Mouse (Mus musculus) forebrain, embryonic 14.5 days (tissue): ENCODE data around the gene Nfe2. TPM values are rescaled to one million over a fixed set of nuclear protein-coding genes. Genes with fewer than 3 reads are reported as not detected.

Experiments
- ATAC-seq: fragments of 200-750 bp; cut with Nextera tagmentation; 2 replicates; pipeline ENCODE4 v1.8.0; 2017; ENCODE audit warnings: mild to moderate bottlenecking, moderate library complexity
- DNase-seq: peaks from one replicate; pipeline ENCODE4 v3.0.0-alpha.2; 2015; ENCODE audit warnings: low spot score
- H3K27ac ChIP-seq: fragments of 300-500 bp; sonication (generic); 2 replicates; pipeline ENCODE4 v1.5.1; 2014; ENCODE audit warnings: low read depth, mild to moderate bottlenecking, control low read depth, low read length, moderate library complexity
- H3K27me3 ChIP-seq: fragments of 300-500 bp; sonication (generic); replicated peaks from 2 replicates; pipeline ENCODE4 v1.6.1; 2014; ENCODE audit warnings: low read length, control low read depth, mixed read lengths; ENCODE audit not compliant: control insufficient read depth, insufficient read depth
- H3K36me3 ChIP-seq: fragments of 300-500 bp; sonication (generic); 2 replicates; pipeline ENCODE4 v1.6.1; 2014; ENCODE audit warnings: low read length, control low read depth; ENCODE audit not compliant: control insufficient read depth, insufficient read depth
- H3K4me1 ChIP-seq: fragments of 300-500 bp; sonication (generic); 2 replicates; pipeline ENCODE4 v1.6.1; 2014; ENCODE audit warnings: antibody characterized with exemption, low read length, control low read depth; ENCODE audit not compliant: control insufficient read depth, insufficient read depth
- H3K4me2 ChIP-seq: fragments of 300-500 bp; sonication (generic); 2 replicates; pipeline ENCODE4 v1.6.1; 2014; ENCODE audit warnings: mild to moderate bottlenecking, control low read depth, low read length
- H3K4me3 ChIP-seq: fragments of 300-500 bp; sonication (generic); 2 replicates; pipeline ENCODE4 v1.5.1; 2014; ENCODE audit warnings: low read depth, low read length, control low read depth
- H3K9ac ChIP-seq: fragments of 300-500 bp; sonication (generic); 2 replicates; pipeline ENCODE4 v1.6.1; 2014; ENCODE audit warnings: mild to moderate bottlenecking, low read length, control low read depth, moderate library complexity
- H3K9me3 ChIP-seq: fragments of 300-500 bp; sonication (generic); replicated peaks from 2 replicates; pipeline ENCODE4 v1.6.1; 2016; ENCODE audit warnings: low read length, control low read depth, mixed read lengths; ENCODE audit not compliant: control insufficient read depth
- WGBS: fragments of 180-500 bp; shearing (Covaris S2); extraction: QIAGEN DNeasy Blood & Tissue Kit; methylation state at CpG from one replicate; pipeline ENCODE4 v1.1.7; 2014; 5-methylcytosine and 5-hydroxymethylcytosine counted together
- polyA plus RNA-seq: library from polyadenylated mRNA; unstranded; fragments of >200 nt; fragmentation: Nextera tagmentation; extraction: Ambion mirVana; gene quantifications from 2 replicates; pipeline ENCODE4 v1.2.1, GENCODE M21; 2014

Nfe2 gene
- polyA plus RNA-seq = 0.42 and 1.1 TPM in 2 replicates

DNA sequence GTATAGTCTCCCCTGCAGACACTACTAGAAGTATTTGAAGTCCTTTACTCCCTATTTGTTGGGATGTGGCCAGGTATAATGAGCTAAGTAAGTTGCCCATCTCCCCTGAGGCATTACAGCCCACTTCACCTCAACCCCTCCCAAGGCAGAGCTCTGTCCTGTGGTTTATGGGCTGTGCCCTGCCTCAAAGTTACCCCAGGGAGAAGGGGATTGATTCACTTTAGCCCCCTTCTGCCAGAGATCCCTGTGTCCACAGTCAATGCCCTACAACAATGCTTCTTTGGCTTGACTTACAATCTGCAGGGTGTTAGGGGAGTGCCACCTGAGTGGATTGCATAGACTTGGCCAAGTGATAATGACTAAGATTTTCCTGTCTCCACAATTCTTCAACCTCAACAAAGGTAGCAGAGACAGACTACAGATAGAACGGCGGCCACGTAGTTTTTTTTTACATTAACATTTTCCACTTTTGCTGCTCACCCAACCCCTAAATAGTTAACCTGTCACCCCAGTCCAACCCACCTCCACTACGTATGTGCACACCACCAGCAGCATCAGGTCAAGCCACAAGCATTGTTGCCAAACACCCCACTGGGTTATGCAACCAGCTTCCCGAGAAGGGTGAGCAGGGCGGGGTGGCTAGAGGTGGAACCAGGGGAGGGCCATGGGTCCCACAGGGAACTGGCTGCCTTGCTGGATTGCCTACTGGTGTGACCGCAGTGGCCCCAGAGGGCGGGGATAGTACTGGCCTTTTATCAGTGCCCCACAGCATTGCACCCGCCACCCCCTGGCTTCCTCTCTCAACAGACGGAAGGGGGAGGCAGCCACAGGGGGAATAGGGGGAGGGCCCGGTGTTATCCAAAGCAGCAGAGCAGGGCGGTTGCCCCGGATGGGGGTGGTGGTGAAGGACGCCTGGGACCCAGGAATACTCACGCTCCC is at the start of gene Nfe2:
Nfe2 (minus strand) TSS at position 614 of the 939 bp plus-strand sequence.
- no peak for DNase-seq
- Histone ChIP-seq H3K36me3 (no peaks in the 10 kb centered on the region), H3K4me1 (peaks cover 4% of the 10 kb centered on the region), H3K27ac (no peak within 1 kb of the TSS), H3K4me3 (no peak within 1 kb of the TSS), H3K4me2 (no peak within 1 kb of the TSS), H3K27me3 (no peaks in the 10 kb centered on the region), H3K9ac (no peak within 1 kb of the TSS), H3K9me3 (no peaks in the 10 kb centered on the region)
- ATAC-seq = no peak
- 16% methylated on average over 15 of the region's 15 CpGs for WGBS

DNA sequence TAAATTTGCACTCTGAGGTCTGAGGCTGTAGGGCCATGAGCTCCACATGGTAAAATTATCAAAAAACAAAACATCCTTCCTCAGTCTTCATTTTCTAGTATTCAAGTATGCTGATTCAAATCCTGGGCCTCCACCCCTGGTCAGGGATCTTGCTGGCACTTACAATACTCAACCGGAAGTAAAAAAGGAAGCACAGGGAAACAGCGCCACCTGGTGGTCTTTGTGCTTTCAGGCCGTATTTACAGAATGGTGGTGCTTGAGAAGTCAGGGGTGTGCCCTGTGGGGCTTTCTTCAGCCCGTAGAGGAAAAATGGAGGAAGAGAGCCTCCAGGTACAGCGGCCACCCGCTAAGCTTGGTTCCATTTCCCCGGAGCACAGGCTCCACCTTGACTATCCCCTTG is 48.9 kb upstream of the Nfe2 start:
- Histone ChIP-seq H3K4me2 (peak overlapping the region; percentile 20; the same call in 1 of the 2 replicates), H3K4me3 (no peak overlapping the region), H3K9ac (peak overlapping the region; percentile 32; the same call in 1 of the 2 replicates), H3K27ac (peak overlapping the region; percentile 35; the same call in 1 of the 2 replicates), H3K36me3 (no peaks in the 10 kb centered on the region), H3K9me3 (no peaks in the 10 kb centered on the region), H3K27me3 (no peaks in the 10 kb centered on the region), H3K4me1 (peaks cover 29% of the 10 kb centered on the region)
- 1% methylated on average over 7 of the region's 7 CpGs for WGBS
- peak; percentile 96 for DNase-seq
- no peak for ATAC-seq

DNA sequence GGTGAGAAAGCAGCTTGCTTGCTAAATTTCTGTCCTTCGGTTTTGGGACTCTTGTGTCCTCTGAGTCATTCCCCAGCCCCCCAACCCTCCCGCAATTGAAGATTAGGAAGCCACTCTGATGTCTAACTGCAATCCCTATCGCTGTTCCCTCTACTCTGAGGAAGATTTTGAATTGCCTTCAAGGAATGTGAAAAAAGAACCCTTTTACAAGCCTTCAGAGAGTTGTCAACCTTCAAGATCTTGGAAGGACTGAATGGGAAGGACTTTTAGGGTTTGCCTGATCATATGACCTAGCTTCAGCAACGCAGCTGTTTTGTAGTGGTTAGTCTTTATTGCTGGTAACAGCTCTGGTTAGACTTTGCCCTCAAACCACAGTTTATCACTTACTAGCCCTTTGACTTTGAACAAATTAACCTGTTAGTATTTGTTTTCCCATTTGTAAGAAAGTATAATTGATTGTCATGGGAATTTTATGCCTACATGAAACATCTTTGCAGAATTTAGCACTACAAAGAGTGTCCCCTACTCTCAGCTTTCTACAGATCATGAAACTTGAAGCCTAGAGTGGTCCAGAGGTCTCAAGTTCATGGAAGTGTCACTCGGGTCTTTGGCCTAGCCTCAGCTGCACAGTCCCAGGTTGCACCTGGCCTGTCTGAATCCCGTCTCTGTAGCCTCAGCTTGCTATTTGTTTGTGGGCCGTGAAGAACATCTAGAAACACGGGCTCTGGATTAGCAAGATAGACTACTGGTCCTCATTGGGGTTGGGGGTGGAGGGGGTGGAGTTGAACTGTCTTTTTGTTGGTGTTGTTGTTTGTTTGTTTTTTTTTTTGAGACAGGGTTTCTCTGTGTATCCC is 47.8 kb upstream of the Nfe2 start:
- Histone ChIP-seq H3K27me3 (no peaks in the 10 kb centered on the region), H3K4me2 (peak overlapping the region; percentile 64), H3K4me1 (peaks cover 39% of the 10 kb centered on the region), H3K36me3 (no peaks in the 10 kb centered on the region), H3K9me3 (no peaks in the 10 kb centered on the region), H3K4me3 (peak overlapping the region; percentile 33), H3K9ac (peak overlapping the region; percentile 77), H3K27ac (peak overlapping the region; percentile 99)
- WGBS = 39% methylated on average over 8 of the region's 8 CpGs
- ATAC-seq (no peak), DNase-seq (peak; percentile 45)

DNA sequence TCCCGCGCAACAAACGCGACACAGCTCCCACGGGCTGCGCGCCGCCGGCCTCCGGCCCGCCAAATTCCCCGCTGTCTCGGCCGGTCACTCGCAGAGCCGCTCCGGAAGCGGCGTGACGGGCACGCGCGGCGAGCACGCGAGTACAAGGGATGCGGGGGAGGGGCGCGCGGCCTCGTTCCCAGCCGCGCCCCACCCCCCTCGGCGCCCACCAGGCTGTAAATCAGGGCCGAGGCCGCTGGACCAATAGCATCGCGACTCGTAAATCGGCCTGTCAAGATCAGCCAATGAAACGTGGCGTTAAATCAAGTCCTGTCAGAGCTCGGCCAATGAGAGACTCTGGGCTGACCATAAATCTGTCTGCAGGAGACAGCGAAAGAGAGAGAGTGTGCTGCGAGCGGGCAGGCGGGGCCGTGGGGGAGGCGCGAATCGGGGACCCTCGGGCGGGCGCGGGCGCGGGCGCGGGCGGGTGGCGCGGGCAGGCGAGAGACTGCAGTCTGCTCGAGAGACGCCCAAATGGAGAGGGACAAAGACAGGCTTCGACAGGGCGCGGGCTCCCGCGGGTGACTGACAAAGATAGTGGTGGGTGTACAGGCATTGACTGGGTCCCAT is 47.0 kb upstream of the Nfe2 start:
- peak overlapping the region; percentile 99 for H3K27ac ChIP-seq
- H3K27me3 ChIP-seq = no peaks in the 10 kb centered on the region
- no peaks in the 10 kb centered on the region for H3K9me3 ChIP-seq
- ATAC-seq (peak; percentile 96), DNase-seq (peak; percentile 100)
- peak overlapping the region; percentile 39 for H3K4me3 ChIP-seq
- H3K4me1 ChIP-seq = peaks cover 48% of the 10 kb centered on the region
- under 1% methylated on average over 69 of the region's 71 CpGs for WGBS
- H3K4me2 ChIP-seq = peak overlapping the region; percentile 87
- no peaks in the 10 kb centered on the region for H3K36me3 ChIP-seq
- H3K9ac ChIP-seq = peak overlapping the region; percentile 82

DNA sequence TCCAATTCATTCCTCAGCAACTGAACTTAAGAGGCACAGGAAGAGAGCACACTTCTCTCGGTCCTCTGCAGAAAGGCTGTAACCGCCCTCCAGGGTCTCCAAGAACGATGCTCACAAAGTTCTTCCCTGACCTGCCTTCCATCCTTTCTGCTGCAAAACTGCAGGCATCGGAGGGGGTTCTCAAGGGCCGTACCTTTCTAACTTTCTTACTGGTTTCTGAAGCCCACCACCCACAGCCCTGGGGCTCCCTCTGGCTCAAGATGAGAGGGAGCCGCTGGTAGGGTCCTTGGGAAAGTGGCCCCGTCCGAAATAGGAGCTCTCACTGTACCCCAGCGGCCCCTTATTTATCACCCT is 46.4 kb upstream of the Nfe2 start:
- H3K4me1 ChIP-seq = peaks cover 53% of the 10 kb centered on the region
- under 1% methylated on average over 9 of the region's 9 CpGs for WGBS
- peak; percentile 4; the same call in 1 of the 2 replicates for ATAC-seq

DNA sequence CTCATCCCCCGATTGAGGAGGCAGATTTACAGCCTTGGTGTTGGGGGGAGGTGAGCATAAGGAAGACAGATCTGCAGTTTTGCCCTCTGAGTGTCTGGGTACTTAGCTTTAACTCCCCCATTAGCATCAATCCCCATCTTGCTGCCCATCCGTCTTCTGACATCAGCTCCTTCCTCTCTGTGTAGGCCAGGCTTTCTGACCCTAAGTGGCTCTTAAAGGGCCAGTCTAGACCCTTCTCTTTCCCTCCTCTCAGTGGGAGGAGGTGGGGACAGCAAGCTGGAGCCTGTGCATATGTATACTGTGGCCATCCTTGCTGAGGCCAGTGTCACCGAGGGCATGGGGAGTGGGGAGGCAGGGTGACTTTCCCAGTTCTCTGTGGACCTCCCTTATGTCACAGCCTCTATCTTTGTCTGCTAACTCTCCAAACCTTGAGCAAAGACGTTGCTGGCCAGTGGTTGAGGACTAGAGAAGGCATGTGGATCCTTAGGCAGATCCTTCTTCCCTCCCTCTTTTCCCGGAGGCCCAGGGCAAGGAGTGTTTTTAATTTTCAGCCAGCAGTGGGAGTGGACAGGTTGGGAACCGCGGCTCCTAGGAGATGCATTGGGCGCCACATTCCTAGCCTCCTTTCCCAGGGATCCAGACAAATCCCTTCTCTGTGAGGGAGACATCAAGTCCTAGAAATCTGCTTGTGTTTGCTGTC is 45.9 kb upstream of the Nfe2 start:
- peak overlapping the region; percentile 82 for H3K9ac ChIP-seq
- H3K4me3 ChIP-seq = peak overlapping the region; percentile 39; the same call in 1 of the 2 replicates
- H3K4me1 ChIP-seq = peaks cover 59% of the 10 kb centered on the region
- H3K36me3 ChIP-seq = no peaks in the 10 kb centered on the region
- no peaks in the 10 kb centered on the region for H3K27me3 ChIP-seq
- peak overlapping the region; percentile 87 for H3K4me2 ChIP-seq
- no peak for ATAC-seq
- WGBS = 8% methylated on average over 8 of the region's 8 CpGs
- no peak for DNase-seq
- no peaks in the 10 kb centered on the region for H3K9me3 ChIP-seq
- peak overlapping the region; percentile 99 for H3K27ac ChIP-seq

More for the DNA sequence above, 46.4 kb upstream of the Nfe2 start:
- no peaks in the 10 kb centered on the region for H3K27me3 ChIP-seq
- peak; percentile 47 for DNase-seq
- H3K4me3 ChIP-seq = peak overlapping the region; percentile 39
- H3K36me3 ChIP-seq = no peaks in the 10 kb centered on the region
- peak overlapping the region; percentile 99 for H3K27ac ChIP-seq
- H3K4me2 ChIP-seq = peak overlapping the region; percentile 87
- peak overlapping the region; percentile 82 for H3K9ac ChIP-seq
- H3K9me3 ChIP-seq = no peaks in the 10 kb centered on the region

DNA sequence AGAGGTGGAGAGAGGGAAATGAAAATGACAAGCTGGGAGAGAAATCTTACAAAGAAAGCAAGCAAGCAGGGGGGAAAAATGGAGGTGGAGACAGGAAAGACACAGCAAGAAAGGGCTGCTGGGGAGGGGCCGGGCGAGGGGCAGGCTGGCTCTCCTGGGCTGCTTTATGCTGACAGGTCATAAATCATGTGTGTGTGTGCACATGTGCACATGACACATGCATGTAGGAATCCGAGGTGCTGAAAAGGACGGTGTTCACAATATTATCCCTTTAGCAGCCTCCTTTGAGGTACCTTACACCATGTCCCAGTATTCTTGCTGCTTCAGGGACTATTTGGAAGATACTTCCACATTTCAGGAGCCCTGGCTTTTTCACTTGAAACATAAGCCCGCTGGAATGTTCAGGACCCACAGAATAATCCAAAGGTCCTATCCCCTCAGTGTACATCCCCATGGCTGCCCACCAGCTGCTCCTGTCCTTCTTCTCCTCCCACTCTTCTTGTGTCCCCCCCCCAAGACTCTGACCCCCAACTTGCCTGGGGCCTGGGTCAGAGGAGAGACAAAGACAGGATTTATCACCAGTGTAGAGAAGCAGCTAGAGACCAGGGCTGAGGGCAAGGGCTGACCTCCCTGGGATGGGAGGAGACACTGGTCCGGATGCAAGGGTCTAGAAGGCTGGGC is 44.3 kb upstream of the Nfe2 start:
- ATAC-seq = no peak
- H3K27me3 ChIP-seq = no peaks in the 10 kb centered on the region
- 44% methylated on average over 6 of the region's 6 CpGs for WGBS

More for the DNA sequence above, 44.3 kb upstream of the Nfe2 start:
- DNase-seq = no peak
- Histone ChIP-seq H3K4me3 (no peak overlapping the region), H3K9me3 (no peaks in the 10 kb centered on the region), H3K27ac (peak overlapping the region; percentile 99), H3K9ac (no peak overlapping the region), H3K4me1 (peaks cover 75% of the 10 kb centered on the region), H3K4me2 (no peak overlapping the region), H3K36me3 (peaks cover 7% of the 10 kb centered on the region)
